Mouse (Mus musculus) bone marrow, adult 2 months (tissue): Measurements from ENCODE around the gene Zfp239.

Source experiments
- CTCF ChIP-seq: fragments of 200-500 bp; IDR thresholded peaks from 2 replicates; pipeline ENCODE4 v1.5.1; 2011; ENCODE audit warnings: low read length, control low read depth; ENCODE audit not compliant: control insufficient read depth, insufficient read depth
- POLR2A ChIP-seq: fragments of 200-500 bp; IDR thresholded peaks from 2 replicates; pipeline ENCODE4 v1.6.1; 2011; ENCODE audit warnings: low read depth, mild to moderate bottlenecking, control low read depth, low read length, borderline replicate concordance; ENCODE audit not compliant: control insufficient read depth

DNA sequence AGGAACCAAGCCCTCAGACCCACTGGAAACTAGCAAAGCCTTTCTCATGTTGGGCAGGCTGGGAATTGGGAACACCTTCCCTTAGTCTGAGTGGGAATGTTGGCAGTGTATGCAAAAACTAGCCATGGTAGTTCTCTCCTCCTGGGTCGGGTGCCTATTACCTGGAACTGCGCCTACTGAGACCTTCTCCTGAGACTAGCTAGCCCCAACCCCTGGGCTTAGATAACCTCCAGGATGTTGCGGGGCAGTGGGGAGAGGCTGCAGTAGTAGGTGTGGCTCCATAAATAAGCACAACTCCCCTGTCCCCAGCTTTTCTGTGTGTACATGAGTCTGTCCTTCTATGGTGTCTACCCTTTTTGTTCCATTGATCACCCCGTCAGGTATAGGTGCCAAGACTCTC, 40.7 kb downstream of the Zfp239 start:
- TF ChIP-seq POLR2A = no peak
- TF ChIP-seq CTCF = no peak
